Mouse (Mus musculus): ENCODE results near the gene Zbtb34.

The Zbtb34 gene

DNA sequence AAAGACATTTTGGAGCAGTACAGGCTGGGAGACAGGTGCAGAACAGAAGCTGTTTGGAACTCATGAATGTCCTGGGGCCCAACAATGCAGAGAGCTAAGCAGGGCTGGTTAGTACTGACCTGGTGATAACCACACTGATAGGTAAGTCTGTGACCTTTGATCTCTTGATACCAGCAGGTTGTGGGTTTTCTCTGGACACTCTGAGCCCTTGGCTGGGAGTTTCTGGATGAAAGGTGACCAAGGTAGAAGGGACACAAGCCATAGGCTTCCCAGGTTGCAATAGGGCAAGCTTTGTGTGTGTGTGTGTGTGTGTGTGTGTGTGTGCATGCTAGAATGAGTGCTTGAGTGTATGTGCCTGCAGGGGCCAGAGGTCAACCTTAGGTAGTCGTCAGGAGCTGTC lies 15.7 kb upstream of the Zbtb34 start:
- DNase-seq (ENCODE audit: low read depth, low spot score) = no peak

DNA sequence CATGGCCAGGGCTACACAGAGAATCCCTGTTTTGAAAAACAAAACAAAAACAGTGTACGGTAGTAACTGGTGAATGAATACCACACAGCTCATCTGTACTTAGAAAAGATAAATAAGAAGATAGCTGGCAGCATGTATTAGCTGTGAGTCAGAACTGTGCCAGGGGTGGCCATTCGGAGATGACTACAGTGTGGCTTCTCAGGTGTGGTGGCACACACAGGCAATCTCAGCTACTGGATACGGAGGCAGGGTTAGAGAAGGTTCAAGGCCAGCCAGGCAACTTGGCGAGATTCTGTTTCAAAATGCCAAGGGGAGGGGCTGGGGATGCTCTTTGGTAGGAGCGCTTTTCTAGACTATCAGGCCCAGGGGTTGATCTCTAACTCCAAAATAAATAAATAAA lies 14.6 kb upstream of the Zbtb34 start:
- no peak for DNase-seq (ENCODE audit: low read depth, low spot score)

DNA sequence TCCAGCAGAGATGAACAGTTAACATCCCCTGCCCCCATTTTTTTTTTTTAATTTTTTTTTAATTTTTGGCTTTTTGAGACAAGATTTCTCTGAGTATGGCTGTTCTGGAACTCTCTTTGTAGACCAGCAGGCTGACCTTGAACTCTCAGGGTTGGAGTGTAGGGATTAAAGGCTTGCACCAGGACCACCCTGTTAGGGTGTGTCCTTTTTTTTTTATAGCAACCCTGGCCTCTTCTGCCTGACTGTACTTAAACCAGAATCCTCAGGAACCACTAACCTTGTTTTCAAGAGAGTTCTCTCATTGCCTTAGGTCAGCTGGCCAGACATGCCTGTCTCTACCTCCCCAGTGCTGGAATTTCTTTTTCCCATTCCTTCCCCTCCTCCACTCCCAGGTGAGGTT lies 13.7 kb upstream of the Zbtb34 start:
- DNase-seq (ENCODE audit: low read depth, low spot score) = peak; percentile 83

DNA sequence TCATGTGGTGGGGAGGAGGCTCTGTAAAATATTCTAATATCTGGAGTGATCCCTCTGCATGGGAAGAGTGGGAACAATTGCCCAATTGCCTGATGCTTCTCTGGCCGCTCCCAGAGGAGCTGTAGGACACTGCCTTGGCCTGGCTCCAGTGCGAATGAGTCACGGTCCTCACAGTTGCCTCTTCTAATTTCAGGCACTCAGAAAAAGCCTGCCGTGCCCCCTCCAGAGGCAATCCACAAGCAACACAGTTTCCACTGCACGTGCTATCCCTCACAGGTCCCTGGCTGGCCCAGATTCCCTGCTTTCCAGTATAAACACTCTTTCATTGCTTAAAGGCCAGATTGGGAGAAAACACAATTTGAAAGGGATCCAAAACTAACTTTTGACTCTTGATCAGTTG lies 13.2 kb upstream of the Zbtb34 start:
- DNase-seq (ENCODE audit: low read depth, low spot score) = peak; percentile 64

DNA sequence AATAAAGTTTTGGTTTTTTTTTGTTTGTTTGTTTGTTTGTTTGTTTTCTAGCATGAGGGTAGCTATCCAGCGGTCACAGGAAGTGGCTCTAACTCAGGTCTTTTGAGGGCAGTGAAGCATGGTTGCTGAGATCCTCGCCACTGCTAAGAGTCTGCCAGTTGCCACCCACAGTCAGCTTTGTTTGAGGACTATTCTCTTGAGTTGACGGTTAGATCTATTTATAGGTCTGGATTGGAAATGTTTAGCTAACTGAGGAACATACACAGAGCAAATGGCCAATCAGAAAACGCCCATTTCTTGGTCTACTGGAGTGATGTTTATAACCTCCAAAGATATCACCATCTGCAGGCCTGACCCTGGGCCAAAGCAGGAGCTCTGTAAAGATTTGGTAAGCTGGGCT lies 11.6 kb upstream of the Zbtb34 start:
- DNase-seq (ENCODE audit: low read depth, low spot score) = no peak

DNA sequence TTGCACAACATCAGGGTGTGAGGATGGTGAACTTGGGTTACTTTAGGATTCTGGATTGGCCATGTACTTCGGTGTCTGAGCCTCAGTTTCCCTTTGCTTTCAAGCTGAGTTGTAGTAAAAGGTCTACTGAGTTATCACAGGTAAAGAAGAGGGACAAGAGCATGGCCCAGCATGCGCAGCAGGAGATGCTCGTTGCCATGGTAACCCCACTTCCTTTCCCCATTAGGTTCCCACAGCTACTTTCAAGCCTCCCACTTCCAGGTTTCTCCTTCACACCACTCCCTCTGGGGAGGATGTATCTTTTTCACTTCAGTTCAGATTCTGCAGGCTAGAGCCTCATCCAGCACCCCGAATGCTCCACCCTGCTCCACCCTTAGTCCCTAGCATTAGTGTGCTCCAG lies 9.8 kb upstream of the Zbtb34 start:
- peak; percentile 95 for DNase-seq (ENCODE audit: low read depth, low spot score)

DNA sequence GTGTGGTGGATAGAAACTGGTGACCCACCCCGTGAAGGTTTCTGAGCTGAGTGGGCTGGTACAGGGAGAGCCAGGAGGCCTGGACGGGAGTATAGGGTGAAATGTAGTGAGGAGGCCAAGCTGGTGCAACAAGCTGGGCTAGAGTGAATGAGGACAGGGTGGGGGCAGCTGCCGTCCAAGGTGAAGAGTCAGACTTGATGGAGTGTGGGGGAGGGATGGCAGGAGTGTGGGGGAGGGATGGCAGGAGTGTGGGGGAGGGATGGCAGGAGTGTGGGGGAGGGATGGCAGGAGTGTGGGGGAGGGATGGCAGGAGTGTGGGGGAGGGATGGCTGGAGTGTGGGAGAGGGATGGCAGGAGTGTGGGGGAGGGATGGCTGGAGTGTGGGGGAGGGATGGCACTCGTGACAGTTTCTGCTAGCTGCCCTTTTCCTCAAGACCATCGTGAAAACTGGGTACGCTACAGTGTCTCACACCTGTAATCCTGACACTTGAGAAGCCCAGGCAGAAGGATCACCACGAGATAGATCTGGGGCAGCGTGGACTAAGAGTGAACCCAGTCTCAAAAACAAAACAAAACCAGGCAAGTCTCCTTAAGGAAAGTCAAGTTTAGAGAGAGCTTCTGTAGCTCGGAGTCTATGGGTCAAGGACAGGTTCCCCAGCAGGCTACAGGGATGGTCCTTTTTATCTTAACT lies 9.0 kb upstream of the Zbtb34 start:
- peak; percentile 79 for DNase-seq (ENCODE audit: low read depth, low spot score)

DNA sequence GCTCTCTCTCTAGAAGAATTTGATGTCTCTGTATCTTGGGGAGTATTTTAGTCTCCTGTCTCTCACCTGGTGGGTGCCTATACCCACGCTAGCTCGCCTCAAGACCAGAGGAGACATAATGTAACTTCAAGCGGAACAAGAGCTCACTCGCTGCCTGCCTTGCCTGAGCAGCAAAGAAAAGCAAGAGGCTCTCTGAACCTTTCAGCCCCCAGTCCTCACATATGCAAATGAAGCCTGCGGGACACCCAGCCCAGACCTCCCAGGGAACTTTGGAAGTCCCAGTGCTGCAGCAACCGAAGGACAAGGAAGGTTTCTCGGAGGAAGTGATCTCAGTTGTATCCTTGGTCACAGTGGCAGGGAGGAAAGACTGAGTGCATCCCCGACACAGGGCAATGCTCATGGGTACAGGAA lies 8.4 kb upstream of the Zbtb34 start:
- DNase-seq (ENCODE audit: low read depth, low spot score) = peak; percentile 98

DNA sequence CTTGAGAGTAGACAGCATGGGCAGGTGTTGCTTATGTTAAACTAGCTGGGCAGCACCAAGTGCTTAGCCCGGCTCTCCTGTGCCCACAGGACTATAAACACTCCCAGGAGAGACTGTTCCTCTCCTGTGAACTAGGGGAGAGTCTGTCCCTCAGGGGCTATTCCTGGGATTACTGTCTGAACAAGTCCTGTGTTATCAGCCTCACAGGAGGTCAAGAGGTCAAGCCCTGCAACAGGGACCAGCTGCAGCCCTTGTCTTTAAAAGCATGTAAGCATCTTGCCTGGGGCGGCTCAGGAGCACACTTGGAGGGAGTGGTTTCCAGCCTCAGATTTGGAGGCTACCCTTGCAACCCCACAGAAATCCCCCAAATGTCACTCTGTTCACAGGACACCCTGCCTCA lies 7.3 kb upstream of the Zbtb34 start:
- peak; percentile 94 for DNase-seq (ENCODE audit: low read depth, low spot score)

DNA sequence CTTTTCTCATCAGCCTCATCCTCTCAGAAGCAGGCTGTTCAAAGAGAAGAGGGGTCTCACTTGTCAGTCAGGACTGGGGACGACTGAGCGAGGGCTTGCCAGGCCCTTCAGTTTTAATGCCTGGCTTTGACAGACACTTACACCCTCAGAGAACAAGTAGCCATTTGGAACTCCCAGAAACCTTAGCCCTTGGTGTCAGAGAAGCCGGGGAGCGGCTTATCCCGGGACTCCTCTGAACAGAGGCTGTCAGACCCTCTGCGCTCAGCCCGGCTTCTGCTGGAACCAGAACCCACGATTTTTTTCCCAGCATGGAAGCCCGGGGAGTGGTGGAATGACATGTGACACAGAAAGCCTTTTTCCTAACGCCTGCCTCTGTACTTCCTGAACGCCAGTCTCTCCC lies 6.1 kb upstream of the Zbtb34 start:
- DNase-seq (ENCODE audit: low read depth, low spot score) = no peak

DNA sequence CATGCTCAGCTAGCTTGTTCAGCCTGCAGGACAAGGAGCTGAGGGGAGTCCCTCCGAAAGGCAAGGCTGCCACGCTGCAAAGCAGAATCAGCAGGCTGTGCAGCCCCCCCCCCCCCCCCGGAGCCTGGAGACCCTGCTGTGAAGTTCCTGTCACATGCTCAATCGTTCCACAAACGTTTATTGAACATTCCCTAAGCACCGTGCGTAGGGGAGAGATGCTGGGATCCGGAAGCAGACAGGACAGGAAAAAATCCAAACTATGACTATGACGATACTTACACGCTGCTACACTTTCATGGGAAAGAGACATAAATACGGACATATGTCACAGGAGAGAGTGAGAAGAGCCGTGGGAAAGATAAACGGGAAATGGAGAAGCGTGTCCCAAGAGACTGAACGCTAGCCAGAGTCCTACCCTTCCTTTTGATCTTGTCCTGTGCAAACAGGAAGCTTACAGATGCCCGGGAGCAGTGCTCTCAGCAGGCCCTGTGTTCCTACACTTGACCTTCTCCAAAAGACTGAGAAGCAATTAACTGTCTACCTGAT lies 5.0 kb upstream of the Zbtb34 start:
- peak; percentile 60 for DNase-seq (ENCODE audit: low read depth, low spot score)

DNA sequence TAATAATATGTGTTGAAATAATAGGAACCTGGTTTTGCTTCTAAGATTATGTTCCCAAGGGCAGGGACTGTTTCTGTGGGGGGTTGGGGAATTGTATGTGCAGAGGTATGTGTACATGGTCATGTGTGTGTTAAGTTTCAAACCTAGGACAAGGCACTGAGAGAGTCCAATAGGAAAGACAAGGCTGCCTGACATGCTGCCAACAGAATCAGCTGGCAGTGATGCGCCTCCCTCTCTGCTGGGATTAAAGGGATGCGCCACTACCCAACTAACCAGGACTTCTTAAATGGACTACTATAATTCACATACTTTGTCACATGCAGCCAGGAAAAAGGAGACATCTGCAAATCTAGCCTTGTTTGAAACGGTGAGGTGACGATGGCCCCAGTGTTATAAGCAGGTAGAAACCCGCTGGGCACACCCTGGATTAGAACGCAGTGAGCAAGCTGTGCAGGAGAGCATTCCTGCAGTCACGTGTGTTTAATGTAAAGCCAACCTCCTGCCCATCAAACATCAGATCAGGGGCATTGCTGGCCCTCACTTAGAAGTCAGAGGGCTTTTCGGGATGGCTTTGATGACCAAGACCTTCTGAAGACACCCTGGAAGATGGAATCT lies 4.0 kb upstream of the Zbtb34 start:
- peak; percentile 52 for DNase-seq (ENCODE audit: low read depth, low spot score)

DNA sequence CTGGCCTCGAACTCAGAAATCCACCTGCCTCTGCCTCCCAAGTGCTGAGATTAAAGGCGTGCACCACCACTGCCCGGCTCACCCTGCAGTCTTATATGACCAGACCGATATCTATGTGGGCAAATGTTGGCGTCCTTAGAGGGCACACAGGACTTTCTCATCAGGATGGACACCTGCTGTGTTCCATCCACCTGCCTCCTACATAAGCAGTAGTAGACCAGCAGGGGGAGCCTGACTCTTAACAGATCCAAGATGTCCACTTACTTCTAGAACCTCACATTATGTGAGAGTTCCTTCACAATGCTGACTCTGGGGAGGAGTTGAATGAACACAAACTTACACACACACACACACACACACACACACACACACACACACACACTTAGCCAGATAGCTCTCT lies 1.8 kb upstream of the Zbtb34 start:
- peak; percentile 95 for DNase-seq (ENCODE audit: low read depth, low spot score)

DNA sequence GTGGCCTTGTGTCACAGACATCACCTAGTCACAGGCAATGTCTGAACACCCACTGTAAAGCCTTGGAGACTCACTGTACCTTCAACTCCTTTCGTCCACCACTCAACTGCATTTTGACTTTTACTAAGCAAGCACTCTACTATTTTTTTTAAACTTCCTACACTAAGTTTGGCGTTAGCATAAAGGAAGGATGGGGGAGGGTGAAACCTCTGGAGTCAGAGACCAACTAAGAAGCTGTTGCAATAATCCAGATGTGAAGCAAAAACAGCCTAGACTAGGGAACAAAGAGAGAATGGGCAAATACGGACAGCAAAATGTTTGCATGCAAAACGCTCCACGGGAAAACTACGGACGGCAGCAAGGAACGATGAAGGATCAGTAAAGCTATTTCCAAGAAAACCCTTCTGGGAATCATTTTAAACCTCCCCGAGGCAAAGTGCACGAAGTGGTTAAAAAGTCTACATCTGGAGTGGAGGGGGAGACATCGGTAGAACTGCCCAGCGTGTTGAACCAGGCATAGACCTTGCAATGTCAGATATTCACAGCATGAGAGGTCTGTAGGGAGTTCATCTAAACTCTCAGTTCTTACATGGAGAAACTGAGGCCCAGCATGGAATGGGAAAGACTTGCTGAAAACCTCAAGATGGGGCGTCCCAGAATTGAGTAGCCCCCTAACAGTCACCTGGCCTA lies 898 bp downstream of the Zbtb34 start:
- no peak for DNase-seq (ENCODE audit: low read depth, low spot score)

DNA sequence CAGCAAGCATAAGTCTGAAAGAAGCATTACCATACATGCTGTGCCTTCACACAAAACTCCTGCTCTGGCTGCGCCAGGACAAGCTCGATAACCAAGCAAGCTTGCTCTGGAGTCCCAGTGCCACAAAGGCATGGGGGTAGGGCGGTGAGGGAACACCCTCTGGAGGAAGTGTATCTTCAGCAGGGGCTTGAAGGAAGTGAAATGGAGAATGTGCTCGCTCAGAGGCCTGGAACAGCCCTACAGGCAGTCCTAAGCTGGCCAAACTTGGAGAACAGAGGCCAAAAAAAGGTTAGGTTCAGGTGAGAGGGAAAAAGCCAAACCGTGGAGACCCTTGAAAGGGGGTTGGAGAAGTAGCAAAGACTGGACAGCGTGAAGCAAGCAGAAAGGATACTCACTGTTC lies 1.8 kb downstream of the Zbtb34 start:
- DNase-seq (ENCODE audit: low read depth, low spot score) = peak; percentile 58

DNA sequence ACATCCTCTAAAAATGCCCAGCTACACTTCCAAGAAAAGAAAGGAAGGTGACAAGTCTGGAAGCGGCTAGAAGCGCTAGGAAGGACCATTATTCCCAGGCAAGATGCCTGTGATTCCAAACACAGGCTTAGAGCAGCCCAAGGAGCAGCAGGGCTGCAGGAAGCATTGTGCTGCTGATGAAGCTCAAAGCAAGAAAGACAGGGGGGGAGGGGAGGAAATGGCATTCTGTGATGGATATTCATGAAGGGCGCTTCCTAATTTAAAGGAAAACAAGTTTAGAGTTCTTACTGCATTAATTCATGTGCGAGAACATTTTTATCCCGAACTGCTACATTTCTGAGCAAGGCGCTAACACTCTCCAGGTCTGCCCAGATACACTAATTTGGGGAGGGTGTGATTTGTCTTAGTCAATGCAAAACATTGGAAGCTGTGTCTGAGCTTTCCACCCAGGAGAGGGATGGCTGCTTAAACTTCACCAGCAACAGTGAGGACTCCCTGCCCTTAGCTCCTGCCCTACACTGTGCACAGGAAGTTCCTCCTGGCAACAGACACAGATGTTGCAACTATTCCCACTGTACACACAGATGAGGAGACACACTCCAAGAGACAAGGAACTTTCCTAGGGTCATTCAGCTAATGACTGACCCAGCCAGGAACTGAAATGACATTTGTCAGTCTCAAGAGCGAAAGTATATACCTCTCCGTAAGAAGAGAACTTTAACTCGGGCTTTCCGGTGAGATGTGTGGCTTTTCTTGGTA lies 4.3 kb downstream of the Zbtb34 start:
- DNase-seq (ENCODE audit: low read depth, low spot score) = peak; percentile 74

DNA sequence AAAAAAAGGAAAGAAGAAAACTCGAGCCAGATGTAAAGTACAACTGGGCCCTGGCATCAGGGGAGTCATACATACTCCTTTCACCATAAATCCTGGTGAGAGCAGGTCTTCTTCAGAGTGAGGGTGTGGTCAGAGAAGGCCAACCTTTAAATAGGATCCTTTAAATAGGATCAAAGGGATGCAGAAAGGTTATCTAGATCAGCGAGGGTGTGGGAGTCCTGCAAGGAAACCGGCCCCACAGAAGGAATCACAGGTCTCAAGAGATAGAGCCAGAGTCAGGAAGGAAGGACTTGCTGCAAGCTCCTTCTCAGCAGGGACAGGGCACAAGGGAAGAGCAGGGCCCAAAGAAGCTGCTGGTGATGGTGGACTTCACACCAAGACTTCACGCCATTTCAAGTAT lies 13.7 kb downstream of the Zbtb34 start:
- peak; percentile 56 for DNase-seq (ENCODE audit: low read depth, low spot score)

DNA sequence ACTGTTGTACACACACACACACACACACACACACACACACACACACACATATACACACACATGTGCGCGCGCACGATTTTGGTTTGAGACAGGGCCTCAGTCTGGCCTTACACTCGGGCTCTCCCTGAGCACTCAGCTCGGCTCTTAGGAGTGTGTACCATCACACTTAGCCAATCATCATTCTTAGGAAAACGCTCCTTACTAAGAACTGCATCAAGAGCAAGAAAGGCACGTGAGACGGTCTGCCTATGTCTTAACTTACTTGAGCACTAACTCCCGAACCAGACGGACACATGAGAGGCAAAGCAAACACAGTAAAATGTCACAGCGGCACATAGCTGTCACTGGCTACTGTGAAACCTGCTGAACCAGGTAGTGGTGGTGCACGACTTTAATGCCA lies 17.1 kb downstream of the Zbtb34 start:
- no peak for DNase-seq (ENCODE audit: low read depth, low spot score)

DNA sequence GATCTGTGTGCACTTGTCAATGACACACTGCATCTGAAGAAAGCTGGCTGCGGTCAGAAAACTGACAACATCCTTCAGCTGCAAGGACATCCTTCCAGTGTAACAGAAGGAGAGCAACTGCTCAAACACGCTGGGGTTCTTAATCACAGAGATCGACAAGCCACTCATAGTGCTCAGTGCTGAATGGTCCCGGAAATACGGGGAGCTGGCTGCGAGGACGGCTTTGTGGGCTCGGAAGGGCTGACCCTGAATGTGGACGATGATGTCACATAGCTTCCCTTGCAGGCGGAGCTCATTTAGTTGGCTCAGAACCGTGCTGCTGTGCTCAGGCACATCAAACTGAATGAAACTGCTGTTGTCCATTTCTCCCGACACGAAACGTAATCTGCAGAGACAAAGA lies 19.0 kb downstream of the Zbtb34 start:
- DNase-seq (ENCODE audit: low read depth, low spot score) = no peak

DNA sequence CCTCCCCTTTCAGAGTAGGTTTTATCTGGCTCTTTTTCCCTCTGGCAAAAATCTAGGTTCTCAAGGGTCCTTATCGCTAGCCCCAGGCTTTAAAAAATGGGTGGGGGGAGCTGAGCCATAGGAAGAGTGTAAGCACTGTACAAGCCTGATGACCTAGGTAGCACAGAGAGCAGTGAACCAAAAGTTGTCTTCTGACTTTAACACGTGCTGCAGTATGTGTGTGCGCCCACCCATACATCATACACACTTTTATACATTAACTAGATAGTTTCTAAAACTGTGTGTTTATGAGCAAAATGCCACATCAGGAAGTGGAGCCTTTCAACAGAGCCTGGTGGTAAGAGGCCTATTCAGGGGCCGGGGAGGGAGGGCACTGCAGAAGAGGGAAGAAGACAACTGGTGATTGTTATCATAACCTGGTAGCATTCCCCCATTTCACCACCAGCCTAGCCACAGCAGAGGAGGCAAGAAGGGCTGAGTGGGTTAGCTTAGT lies 27.6 kb downstream of the Zbtb34 start:
- no peak for DNase-seq (ENCODE audit: low read depth, low spot score)

DNA sequence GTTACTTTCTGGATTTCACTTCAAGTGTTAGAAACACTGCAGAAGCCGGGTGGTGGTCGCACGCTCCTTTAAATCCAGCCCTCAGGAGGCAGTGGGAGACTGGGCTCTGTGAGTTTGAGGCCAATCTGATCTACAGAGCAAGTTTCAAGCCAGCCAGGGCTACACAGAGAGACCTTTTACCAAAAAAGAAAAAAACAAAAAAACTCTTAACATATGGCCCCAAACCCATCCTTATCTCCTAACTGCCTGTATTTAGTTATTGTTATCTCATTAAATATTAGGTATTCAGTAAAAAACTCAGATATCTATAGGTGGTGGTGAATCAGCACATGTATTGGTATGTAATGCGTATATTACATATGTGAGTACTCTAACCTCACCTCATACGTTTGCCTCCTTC lies 28.5 kb downstream of the Zbtb34 start:
- DNase-seq (ENCODE audit: low read depth, low spot score) = no peak

DNA sequence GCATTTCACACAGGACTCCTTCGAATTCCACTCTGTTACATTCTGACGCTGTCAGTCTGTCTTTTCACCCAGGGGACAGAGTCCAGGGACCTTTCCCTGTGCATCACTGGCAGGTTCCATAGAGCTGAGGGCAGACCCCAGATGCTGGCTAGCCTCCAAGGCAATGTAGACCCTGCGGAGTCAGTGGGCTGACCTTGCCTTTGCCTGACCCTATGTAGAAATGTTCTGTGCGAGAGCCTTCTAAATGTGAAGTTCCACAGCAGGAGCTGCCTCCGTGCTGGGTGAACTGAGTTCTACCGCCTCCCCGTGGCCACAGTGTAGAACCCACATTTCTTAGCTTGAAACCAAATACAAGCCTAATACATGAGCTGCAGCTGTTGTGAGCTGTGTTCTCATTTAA lies 28.9 kb downstream of the Zbtb34 start:
- peak; percentile 69 for DNase-seq (ENCODE audit: low read depth, low spot score)
